Mouse (Mus musculus): Measurements from ENCODE around the gene Scube1.
A peak's percentile ranks its signal among the peaks of the same experiment; 100 is the strongest.

Gene Scube1

DNA sequence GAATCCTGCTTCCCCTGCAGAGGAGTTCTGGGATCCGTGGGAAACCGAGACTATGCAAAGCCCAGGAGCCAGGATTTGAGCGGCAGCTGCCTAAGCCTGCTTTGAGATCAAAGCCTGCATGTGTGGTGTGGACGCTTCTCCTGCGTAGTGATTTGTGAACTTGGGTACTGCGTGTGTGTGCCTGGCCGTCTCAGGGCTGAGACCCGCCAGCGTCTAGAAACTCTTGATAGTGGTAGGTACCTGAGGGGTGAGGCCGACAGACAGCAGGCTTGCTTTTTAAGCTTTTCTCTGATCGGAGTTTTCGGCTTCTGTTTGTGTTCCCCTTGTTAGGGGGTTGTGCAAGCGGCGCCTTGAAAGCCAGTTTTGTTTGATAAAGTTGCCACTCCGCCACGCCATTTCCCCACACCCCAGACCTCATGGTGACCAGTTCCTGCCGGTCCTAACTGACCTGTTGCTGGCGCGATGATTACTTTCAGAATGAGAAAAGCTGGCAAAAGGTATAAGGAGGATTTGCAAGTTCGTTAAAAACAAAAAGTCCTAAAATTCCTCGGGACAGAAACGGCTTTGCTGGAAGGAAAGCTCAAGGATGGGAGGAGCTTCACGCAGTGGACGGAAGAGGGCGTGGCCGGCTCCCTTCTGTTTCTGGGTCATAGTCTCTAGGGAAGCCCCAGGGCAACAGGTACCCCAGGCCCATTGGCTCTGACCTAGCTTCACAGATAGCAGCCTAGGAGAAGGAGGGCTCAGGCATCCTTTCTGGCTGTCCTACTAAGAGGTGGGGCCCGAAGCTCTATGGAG lies 160.8 kb downstream of the Scube1 start:
- DNase-seq: peak; percentile 74

- DNase-seq: peak; percentile 74
Measured at GRCm38 (mm10) chr15:83563327-83563856, 161.4 kb downstream of the Scube1 start, which contains the start of the genes Tspo and Mcat. TSS of gene Tspo (plus strand) at chr15:83563592. TSS of gene Mcat (minus strand) at chr15:83563787.

GRCm38 (mm10) chr15:83562626-83563270 lies 162.1 kb downstream of the Scube1 start:
- DNase-seq: peak; percentile 87

DNA sequence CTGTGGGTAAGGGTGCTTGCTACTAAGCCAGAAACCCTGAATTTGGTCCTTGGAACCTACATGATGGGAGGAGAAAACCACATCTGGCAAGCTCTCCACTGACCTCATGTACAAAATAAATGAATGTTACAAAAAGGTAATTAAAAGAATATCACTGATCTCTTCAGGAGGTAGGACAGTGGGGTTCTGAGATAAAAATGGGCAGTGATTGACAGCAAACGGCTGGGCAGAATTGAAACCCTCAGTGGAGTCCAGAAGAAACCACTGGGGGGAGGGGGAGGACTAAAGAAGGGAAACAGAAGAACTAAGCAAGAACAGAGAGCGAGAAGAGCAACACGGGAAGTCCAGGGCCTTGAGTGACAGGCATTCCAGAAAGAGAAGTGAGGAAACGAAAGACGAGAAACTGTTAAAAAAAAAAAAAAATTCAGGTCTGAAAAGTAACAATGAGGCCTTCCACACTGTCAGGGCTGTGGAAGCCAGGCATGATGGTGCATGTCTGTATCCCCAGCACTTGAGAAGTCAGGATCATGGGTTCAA lies 163.8 kb downstream of the Scube1 start:
- DNase-seq: no peak

- peak; percentile 92 for DNase-seq
Measured at GRCm38 (mm10) chr15:83555161-83555974, 169.5 kb downstream of the Scube1 start.
